Mouse (Mus musculus) right cerebral cortex, postnatal 10 days (tissue): ENCODE data around the gene Mks1.

Source experiments
- DNase-seq, 2 experiments: peaks; one replicate each; pipeline ENCODE4 v3.0.0; 2021; ENCODE audit warnings: low spot score in 2 of 2

Mks1 gene

GRCm38 (mm10) chr11:87875436-87875835 lies 22.4 kb downstream of the Mks1 start, which contains the start of gene Epx:
Epx (minus strand) TSS chr11:87875536.
- no peak for DNase-seq

DNA sequence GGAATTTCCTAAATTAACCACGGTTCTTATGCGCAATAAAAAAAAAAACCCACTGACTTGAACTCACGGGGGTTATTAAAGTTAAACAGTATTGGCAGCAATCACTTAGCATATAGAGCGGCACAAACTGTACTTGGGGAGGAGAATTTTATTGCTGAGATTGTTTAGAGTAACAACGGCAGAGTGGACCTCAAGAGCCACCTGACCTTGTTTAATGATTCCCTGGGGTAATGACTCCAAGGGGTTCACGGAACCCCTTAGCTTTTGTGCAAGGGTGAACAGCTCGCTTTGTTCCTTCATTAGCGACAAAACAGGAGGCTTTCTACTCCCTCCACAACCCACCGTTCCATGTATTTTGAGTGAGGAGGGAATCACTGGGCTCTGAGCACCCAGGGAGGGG lies 26.8 kb downstream of the Mks1 start:
- no peak for DNase-seq

- no peak for DNase-seq
Measured at GRCm38 (mm10) chr11:87881714-87882113, 28.7 kb downstream of the Mks1 start.

DNA sequence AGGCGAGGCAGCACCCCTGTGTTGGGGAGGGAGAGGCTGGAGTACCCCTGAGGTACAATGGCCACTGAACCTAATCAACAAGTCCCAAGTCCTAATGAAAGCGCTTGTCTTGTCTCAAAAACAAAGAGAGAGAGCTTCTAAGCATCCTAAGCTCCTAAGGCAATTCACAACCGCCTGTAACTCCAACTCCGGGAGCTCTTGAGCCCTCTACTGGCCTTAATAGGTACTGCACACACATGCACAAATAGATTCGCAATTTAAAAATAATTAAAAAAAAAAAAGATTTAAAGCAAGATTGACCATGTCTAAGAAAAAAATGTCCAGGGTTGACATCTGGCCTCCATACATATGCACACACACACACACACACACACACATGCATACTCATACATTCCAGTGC lies 30.5 kb downstream of the Mks1 start:
- DNase-seq = no peak

- DNase-seq = no peak
Measured at GRCm38 (mm10) chr11:87884856-87885255, 31.8 kb downstream of the Mks1 start.

- no peak for DNase-seq
Measured at GRCm38 (mm10) chr11:87892168-87892567, 39.2 kb downstream of the Mks1 start, which contains the start of gene Olfr462. Olfr462 (minus strand) TSS chr11:87892268.

GRCm38 (mm10) chr11:87897287-87897686 lies 44.3 kb downstream of the Mks1 start, which contains the start of gene Olfr463:
Olfr463 (minus strand) TSS chr11:87897387.
- no peak for DNase-seq

GRCm38 (mm10) chr11:87904331-87904730 lies 51.3 kb downstream of the Mks1 start:
- no peak for DNase-seq
